Mouse (Mus musculus) Patski (cell line): ENCODE measurements around the gene Dok7. TPM values are rescaled to one million over a fixed set of nuclear protein-coding genes. Genes with fewer than 3 reads are reported as not detected.

Experiments
- ATAC-seq: fragments of 100-300 bp; one replicate; pipeline ENCODE4 v1.8.0; 2021
- CTCF ChIA-PET: fragments of 350-600 bp; sonication (Branson Sonifier 250); formaldehyde crosslinking; loops from one replicate; lab custom pipeline; 2022; ENCODE audit warnings: inconsistent platforms; lab: Charles Lee
- POLR2A ChIA-PET: fragments of 350-600 bp; sonication (Branson Sonifier 250); formaldehyde crosslinking; loops from one replicate; lab custom pipeline; 2022; ENCODE audit warnings: antibody characterized with exemption, inconsistent platforms; lab: Charles Lee
- DNase-seq: peaks from one replicate; pipeline ENCODE4 v3.0.0-alpha.2; 2011; ENCODE audit warnings: low read depth, low spot score
- H3K27me3 ChIP-seq: fragments of 371-371 bp; one replicate; pipeline ENCODE4 v1.5.1; 2021
- CTCF ChIP-seq: fragments of 100-300 bp; IDR thresholded peaks from one replicate; pipeline ENCODE4 v1.5.1; 2021
- in situ Hi-C: fragments of 300-500 bp; cut with MboI; formaldehyde crosslinking; loops from 3 replicates; pipeline ENCODE4 v1.11.1; 2018; ENCODE audit warnings: low pct_unique_long_range_greater_than_20kb, mixed read lengths
- polyA plus RNA-seq: library from polyadenylated mRNA; unstranded; gene quantifications from one replicate; pipeline ENCODE4 v1.2.3, GENCODE M21; 2021

Dok7 gene
- polyA plus RNA-seq, 1 experiment from 2014 or later: 1.7 TPM

DNA sequence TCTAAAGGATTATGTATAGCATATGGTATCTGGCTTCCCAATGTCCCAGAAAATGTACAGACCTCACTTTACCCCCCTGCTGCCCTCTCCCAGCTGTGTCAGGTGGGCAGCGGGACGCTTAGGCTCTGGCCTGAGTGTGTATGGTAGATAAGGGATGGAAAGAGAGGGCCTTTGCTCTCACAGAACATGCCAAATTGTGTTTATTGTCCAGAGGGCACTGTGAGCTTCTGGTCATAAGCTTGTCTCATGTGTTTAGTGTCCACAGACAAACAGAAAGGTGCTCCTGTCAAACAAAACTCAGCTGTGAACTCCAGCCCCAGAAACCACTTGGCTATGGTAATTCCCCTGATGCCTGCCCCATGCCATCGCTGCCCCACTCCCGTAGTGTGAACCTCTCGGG, 26.8 kb upstream of the Dok7 start:
- no peak for TF ChIP-seq CTCF
- no peak for DNase-seq
- POLR2A ChIA-PET: no interaction called here
- no peaks in the 10 kb centered on the region for H3K27me3 ChIP-seq
- in situ Hi-C loops: no loop called here
- no peak for ATAC-seq
- CTCF ChIA-PET: interaction anchor here (1.5 kb wide), 1 partner anchor 10 kb away, joined by 3 read pairs; no protein-coding TSS in a partner anchor

- ChIA-PET CTCF (interaction anchor here (1.1 kb wide), 2 partner anchors 22 to 118 kb away, joined by 3 read pairs; no protein-coding TSS in a partner anchor), POLR2A (no interaction called here)
- no peak for TF ChIP-seq CTCF
- DNase-seq: no peak
- no peak for ATAC-seq
- in situ Hi-C loops: no loop called here
- no peaks in the 10 kb centered on the region for H3K27me3 ChIP-seq
Measured at GRCm38 (mm10) chr5:35033068-35033467, 23.5 kb upstream of the Dok7 start.

DNA sequence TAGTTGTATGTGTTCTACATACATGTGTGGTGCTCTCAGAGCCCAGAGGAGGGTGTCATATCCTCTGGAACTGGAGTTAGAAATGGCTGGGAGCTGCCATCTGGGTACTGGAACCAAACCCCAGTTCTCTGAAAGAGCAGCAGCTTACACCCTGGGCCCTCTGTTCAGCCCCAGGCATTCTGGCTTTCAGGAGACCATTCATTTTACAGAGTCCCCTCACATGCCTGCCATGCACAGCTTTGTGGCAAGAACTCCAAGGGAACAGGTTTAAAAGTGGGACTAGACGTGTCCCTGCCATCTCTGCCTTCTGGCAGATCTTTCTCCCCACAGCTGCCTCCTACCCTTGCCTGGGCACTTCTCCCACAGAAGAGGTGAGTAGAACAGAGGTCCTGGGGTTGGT, 22.9 kb upstream of the Dok7 start:
- in situ Hi-C loops: no loop called here
- H3K27me3 ChIP-seq: no peaks in the 10 kb centered on the region
- DNase-seq: no peak
- ChIA-PET POLR2A (no interaction called here), CTCF (interaction anchor here (1.1 kb wide), 1 partner anchor 118 kb away, joined by 3 read pairs; no protein-coding TSS in a partner anchor)
- no peak for TF ChIP-seq CTCF
- ATAC-seq: no peak

- DNase-seq (no peak), ATAC-seq (no peak)
- no peaks in the 10 kb centered on the region for H3K27me3 ChIP-seq
- TF ChIP-seq CTCF: no peak
- CTCF ChIA-PET: interaction anchor here (1.2 kb wide), 1 partner anchor 41 kb away, joined by 3 read pairs; no protein-coding TSS in a partner anchor
- in situ Hi-C loops: no loop called here
- POLR2A ChIA-PET: interaction anchor here (1.0 kb wide), 1 partner anchor 16 kb away, joined by 3 read pairs; no protein-coding TSS in a partner anchor
Measured at GRCm38 (mm10) chr5:35035141-35035540, 21.4 kb upstream of the Dok7 start.

- in situ Hi-C loops: no loop called here
- TF ChIP-seq CTCF: no peak
- CTCF ChIA-PET: interaction anchor here (1.2 kb wide), 1 partner anchor 42 kb away, joined by 3 read pairs; no protein-coding TSS in a partner anchor
- H3K27me3 ChIP-seq: no peaks in the 10 kb centered on the region
- POLR2A ChIA-PET: no interaction called here
- ATAC-seq (no peak), DNase-seq (no peak)
Measured at GRCm38 (mm10) chr5:35035795-35036194, 20.8 kb upstream of the Dok7 start.

GRCm38 (mm10) chr5:35037438-35037837, 19.1 kb upstream of the Dok7 start:
- DNase-seq: peak; percentile 62
- CTCF ChIA-PET: interaction anchor here (1.0 kb wide), 1 partner anchor 50 kb away, joined by 3 read pairs; no protein-coding TSS in a partner anchor
- no peak for TF ChIP-seq CTCF

DNA sequence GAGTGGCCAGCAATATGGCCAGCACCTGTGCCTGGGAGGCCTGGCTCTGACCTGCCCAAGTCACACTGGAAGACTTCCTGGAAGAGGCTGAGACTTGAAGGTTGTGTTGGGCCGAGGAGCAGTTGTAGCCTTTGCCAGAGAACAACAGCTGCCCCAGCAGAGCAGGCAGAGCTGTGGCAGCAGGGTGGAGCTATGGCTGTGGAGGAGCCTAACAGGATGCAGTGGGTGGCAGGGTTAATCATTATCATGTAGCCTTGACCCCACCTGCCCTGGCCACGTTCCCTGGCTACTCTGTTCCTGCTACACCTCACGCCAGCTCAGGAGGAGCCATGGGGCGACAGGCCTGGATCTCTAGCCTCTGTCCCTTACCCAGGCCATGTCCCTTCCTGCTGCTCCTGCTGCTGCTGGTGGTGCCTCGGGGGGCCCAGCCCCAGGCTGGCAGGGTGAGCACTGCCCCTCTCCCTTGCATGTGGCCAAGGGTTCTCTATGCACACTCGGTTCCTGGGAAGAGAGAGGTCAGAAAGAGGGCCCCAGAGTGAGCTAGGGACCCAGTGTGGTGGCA, 15.2 kb upstream of the Dok7 start, which contains the start of gene Hgfac:
Gene Hgfac (plus strand): TSS at position 242 of the 562 bp plus-strand sequence.
- in situ Hi-C loops: loop anchor here (5.0 to 10.0 kb wide), 2 partner anchors 124 to 377 kb away; partner anchors contain the start of genes Grk4 and Nop14
- ATAC-seq (peak; percentile 49), DNase-seq (peak; percentile 34)
- ChIA-PET POLR2A (interaction anchor here (0.6 to 1.5 kb wide), 3 partner anchors 51 to 55 kb away, joined by 3 to 4 read pairs (median 3); no protein-coding TSS in a partner anchor), CTCF (interaction anchor here (0.9 to 2.9 kb wide), 8 partner anchors 10 to 125 kb away, joined by 3 to 16 read pairs (median 4); no protein-coding TSS in a partner anchor)
- TF ChIP-seq CTCF: no peak
- no peaks in the 10 kb centered on the region for H3K27me3 ChIP-seq

More at GRCm38 (mm10) chr5:35037438-35037837, 19.1 kb upstream of the Dok7 start:
- peak; percentile 83 for ATAC-seq
- in situ Hi-C loops: no loop called here
- POLR2A ChIA-PET: no interaction called here
- H3K27me3 ChIP-seq: no peaks in the 10 kb centered on the region

DNA sequence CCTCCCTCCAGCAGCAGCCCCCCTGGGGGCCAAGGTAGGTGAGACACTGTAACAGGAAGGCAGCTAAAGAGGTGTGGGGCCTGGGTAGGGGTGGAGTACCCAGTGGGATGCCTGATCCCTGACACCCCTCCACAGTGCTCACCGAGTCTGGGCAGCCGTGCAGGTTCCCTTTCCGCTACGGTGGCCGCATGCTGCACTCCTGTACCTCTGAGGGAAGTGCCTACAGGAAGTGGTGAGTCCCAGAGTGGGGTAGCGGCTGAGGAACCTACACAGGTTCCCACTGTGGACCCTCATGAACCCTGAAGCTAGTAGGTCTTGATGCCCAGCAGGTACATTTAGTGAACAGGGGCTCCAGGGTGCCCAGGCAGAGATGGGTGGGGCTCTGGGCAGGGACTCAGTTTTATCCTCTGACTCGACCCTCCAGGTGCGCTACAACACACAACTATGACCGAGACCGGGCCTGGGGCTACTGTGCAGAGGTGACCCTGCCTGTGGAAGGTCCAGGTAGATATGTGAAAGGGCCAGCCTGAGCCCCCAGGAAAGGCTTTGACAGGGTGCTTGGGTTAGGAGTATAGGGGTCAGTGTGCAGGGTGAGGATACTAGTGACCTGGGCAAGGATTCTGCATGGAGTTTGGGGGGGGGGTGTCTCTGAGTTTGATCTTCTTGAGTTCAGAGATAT, 14.0 kb upstream of the Dok7 start:
- CTCF ChIA-PET: interaction anchor here (1.0 to 2.9 kb wide), 6 partner anchors 9 to 127 kb away, joined by 3 to 16 read pairs (median 6); no protein-coding TSS in a partner anchor
- DNase-seq: no peak
- in situ Hi-C loops: loop anchor here (5.0 to 10.0 kb wide), 2 partner anchors 125 to 378 kb away; partner anchors contain the start of genes Grk4 and Nop14
- no peak for TF ChIP-seq CTCF
- no peaks in the 10 kb centered on the region for H3K27me3 ChIP-seq
- POLR2A ChIA-PET: interaction anchor here (1.5 kb wide), 1 partner anchor 56 kb away, joined by 3 read pairs; no protein-coding TSS in a partner anchor
- ATAC-seq: no peak

DNA sequence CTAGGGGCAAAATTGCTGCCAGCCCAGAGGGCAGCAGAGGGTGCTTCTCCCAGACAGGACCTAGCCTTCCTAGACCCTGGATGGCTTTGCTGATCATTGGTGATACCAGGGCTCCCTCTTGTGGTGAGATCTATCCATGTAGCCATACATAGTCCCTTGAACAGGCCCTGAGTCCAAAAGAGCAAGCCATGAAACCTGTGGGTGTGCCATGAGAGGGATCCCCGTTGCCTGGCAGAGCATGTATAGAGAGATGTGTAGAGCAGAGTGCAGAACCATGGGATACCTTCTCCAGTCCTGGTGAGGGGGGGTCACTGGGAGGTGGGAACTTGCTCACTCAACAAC, 13.5 kb upstream of the Dok7 start:
- DNase-seq: peak; percentile 41
- ATAC-seq: peak; percentile 40
- POLR2A ChIA-PET: no interaction called here
- in situ Hi-C loops: loop anchor here (5.0 to 10.0 kb wide), 2 partner anchors 126 to 378 kb away; partner anchors contain the start of genes Grk4 and Nop14
- CTCF ChIA-PET: interaction anchor here (0.6 to 2.9 kb wide), 3 partner anchors 29 to 111 kb away, joined by 3 to 16 read pairs (median 3); no protein-coding TSS in a partner anchor
- TF ChIP-seq CTCF: no peak
- H3K27me3 ChIP-seq: no peaks in the 10 kb centered on the region

DNA sequence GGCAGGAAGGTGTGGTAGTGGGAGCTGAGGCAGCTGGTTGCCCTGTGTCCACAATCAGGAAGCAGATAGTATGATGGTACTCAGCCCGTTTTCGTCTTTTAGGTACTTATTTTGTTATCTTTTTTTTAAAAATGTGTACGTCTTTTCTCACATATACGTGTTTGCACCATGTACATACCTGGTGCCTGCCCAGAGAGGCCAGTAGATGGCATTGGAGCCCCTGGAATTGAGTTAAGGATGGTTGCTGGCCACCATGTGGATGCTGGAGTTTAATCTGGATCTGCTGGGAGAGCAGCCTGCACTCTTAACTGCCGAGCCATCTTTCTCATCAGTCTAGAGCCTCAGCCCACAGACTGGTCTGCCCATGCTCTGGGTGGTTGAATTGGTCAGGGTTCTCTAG, 6.0 kb upstream of the Dok7 start:
- in situ Hi-C loops: loop anchor here (5.0 kb wide), 2 partner anchors 42 to 297 kb away; no protein-coding TSS in a partner anchor
- POLR2A ChIA-PET: no interaction called here

More for the DNA sequence above, 6.0 kb upstream of the Dok7 start:
- no peak for DNase-seq
- H3K27me3 ChIP-seq: no peaks in the 10 kb centered on the region
- no peak for ATAC-seq
- TF ChIP-seq CTCF: no peak
- CTCF ChIA-PET: interaction anchor here (0.6 to 2.0 kb wide), 2 partner anchors 39 to 1402 kb away, joined by 3 to 6 read pairs; no protein-coding TSS in a partner anchor
